Mouse (Mus musculus) thymus, postnatal 4 days (tissue): ENCODE data around the gene 4430402I18Rik.

Source experiments
- DNase-seq: peaks from one replicate; pipeline ENCODE4 v3.0.0; 2021

4430402I18Rik gene

GRCm38 (mm10) chr19:28963842-28964551, 3.6 kb downstream of the 4430402I18Rik start, which contains the start of gene Plpp6:
Gene Plpp6 (plus strand): TSS chr19:28963953.
- DNase-seq: peak; percentile 88

GRCm38 (mm10) chr19:28963513-28963841, 4.1 kb downstream of the 4430402I18Rik start:
- no peak for DNase-seq

- no peak for DNase-seq
Measured at GRCm38 (mm10) chr19:28963113-28963512, 4.5 kb downstream of the 4430402I18Rik start.

GRCm38 (mm10) chr19:28951251-28951650, 16.3 kb downstream of the 4430402I18Rik start:
- no peak for DNase-seq

GRCm38 (mm10) chr19:28947311-28947710, 20.3 kb downstream of the 4430402I18Rik start:
- DNase-seq: no peak

GRCm38 (mm10) chr19:28946782-28947181, 20.8 kb downstream of the 4430402I18Rik start:
- DNase-seq: no peak

GRCm38 (mm10) chr19:28941271-28941670, 26.3 kb downstream of the 4430402I18Rik start:
- DNase-seq: no peak

GRCm38 (mm10) chr19:28940135-28940874, 27.3 kb downstream of the 4430402I18Rik start:
- no peak for DNase-seq

GRCm38 (mm10) chr19:28934897-28935296, 32.7 kb downstream of the 4430402I18Rik start:
- DNase-seq: no peak

- DNase-seq: no peak
Measured at GRCm38 (mm10) chr19:28929034-28929433, 38.6 kb downstream of the 4430402I18Rik start.

- no peak for DNase-seq
Measured at GRCm38 (mm10) chr19:28927396-28927795, 40.2 kb downstream of the 4430402I18Rik start.

- DNase-seq: no peak
Measured at GRCm38 (mm10) chr19:28926366-28926765, 41.2 kb downstream of the 4430402I18Rik start.

GRCm38 (mm10) chr19:28917839-28918238, 49.8 kb downstream of the 4430402I18Rik start:
- DNase-seq: no peak

- no peak for DNase-seq
Measured at GRCm38 (mm10) chr19:28916492-28916891, 51.1 kb downstream of the 4430402I18Rik start.

GRCm38 (mm10) chr19:28915602-28916250, 51.9 kb downstream of the 4430402I18Rik start:
- no peak for DNase-seq

GRCm38 (mm10) chr19:28914598-28914997, 53.0 kb downstream of the 4430402I18Rik start:
- DNase-seq: no peak

GRCm38 (mm10) chr19:28908693-28909092, 58.9 kb downstream of the 4430402I18Rik start:
- no peak for DNase-seq

- DNase-seq: no peak
Measured at GRCm38 (mm10) chr19:28908186-28908585, 59.4 kb downstream of the 4430402I18Rik start.

- DNase-seq: no peak
Measured at GRCm38 (mm10) chr19:28903536-28904119, 64.0 kb downstream of the 4430402I18Rik start.

GRCm38 (mm10) chr19:28902806-28903205, 64.8 kb downstream of the 4430402I18Rik start:
- DNase-seq: no peak

- no peak for DNase-seq
Measured at GRCm38 (mm10) chr19:28902111-28902510, 65.5 kb downstream of the 4430402I18Rik start.

- no peak for DNase-seq
Measured at GRCm38 (mm10) chr19:28900771-28901170, 66.8 kb downstream of the 4430402I18Rik start.

GRCm38 (mm10) chr19:28897497-28897896, 70.1 kb downstream of the 4430402I18Rik start:
- no peak for DNase-seq
